Mouse (Mus musculus): ENCODE measurements around the gene Fam178b.

DNA sequence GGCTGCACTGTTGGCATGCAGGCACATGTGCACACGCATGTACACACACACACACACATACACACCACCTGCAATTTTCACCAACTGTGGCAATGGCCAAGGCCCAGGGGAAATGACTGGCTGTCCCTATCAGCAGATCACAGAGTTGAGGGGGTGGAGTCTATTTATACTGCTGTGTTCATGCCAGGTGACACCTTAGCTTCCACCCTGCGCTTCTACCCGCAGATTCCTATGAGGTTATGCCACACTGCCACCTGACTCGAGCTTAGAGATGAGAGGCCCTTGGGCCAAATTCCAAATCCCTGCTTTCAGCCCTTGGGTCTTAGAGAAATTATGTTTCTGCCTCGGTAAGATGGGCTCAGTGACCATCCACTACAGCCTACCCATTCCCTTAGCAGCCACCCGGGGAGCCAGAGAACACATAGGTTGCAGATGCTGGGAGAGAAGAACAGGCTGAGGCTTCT, 148.4 kb downstream of the Fam178b start:
- TF ChIP-seq POLR2A (IDR thresholded peaks at IDR 0.05; ENCODE audit: borderline replicate concordance, extremely low read depth, insufficient read depth, insufficient read length, poor library complexity, severe bottlenecking): no peak
- no peak for TF ChIP-seq CTCF (IDR thresholded peaks at IDR 0.05; ENCODE audit: borderline replicate concordance, extremely low read depth, insufficient read depth, insufficient read length)

All from brain, embryonic 14.5 days (tissue).